ENCODE assay signal across 8 mouse cellular contexts in the genomic region with DNA sequence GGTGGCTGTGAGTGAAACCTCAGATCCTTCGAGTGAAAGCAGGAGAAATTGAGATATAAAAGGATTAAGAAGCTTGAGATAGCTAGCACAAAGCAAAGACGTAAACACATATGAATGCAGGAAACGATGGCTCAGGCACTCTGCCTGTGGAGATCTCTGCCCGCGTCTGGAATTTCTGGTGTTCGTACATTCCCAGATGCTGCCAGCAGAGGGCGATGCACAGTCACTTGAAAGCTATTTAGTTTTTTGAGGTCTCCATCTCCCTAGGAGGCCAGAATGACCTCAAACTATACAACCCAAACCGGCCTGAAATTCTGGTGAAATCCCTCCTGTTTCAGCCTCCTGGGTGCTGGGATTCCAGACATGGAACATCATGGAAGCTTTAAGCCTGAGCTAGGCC. TPM values are rescaled to one million over a fixed set of nuclear protein-coding genes. Genes with fewer than 3 reads are reported as not detected.
DNase-seq lines count a peak whose midpoint lies in the region; ATAC-seq lines count a peak whose summit lies in the region.

No protein-coding gene starts in this region.

- H3K4me3 ChIP-seq in liver, embryonic 12.5 days = no peak overlapping the region
- H3K4me3 ChIP-seq in intestine, embryonic 15.5 days (replicated peaks) = no peak overlapping the region

- WGBS in liver, embryonic 12.5 days (ENCODE audit: insufficient replicate concordance) = 3% methylated on average over 8 of the region's 8 CpGs
- WGBS in intestine, embryonic 15.5 days = 3% methylated on average over 8 of the region's 8 CpGs

- no peak overlapping the region for H3K27ac ChIP-seq in liver, embryonic 12.5 days
- H3K27ac ChIP-seq in intestine, embryonic 15.5 days = no peak overlapping the region

- no peak for ATAC-seq in liver, embryonic 12.5 days
- ATAC-seq in frontal cortex, adult (ENCODE audit: low TSS enrichment) = peak; percentile 80
- ATAC-seq in intestine, embryonic 15.5 days = peak; percentile 57; the same call in 1 of the 2 replicates

- peaks cover 47% of the 10 kb centered on the region for H3K27me3 ChIP-seq in liver, embryonic 12.5 days (replicated peaks)
- H3K27me3 ChIP-seq in intestine, embryonic 15.5 days (replicated peaks) = peaks cover 5% of the 10 kb centered on the region; the same call in 1 of the 2 replicates

- H3K9ac ChIP-seq in liver, embryonic 12.5 days = no peak overlapping the region
- no peak overlapping the region for H3K9ac ChIP-seq in intestine, embryonic 15.5 days

- peak; percentile 65 for DNase-seq in liver
- peak; percentile 39 for DNase-seq in c-Kit-positive CD71-positive TER-119-negative erythroid progenitor cells, embryonic 14.5 days (ENCODE audit: low read depth)
- peak; percentile 75 for DNase-seq in left cerebral cortex, postnatal 4 days
- peak; percentile 85 for DNase-seq in ovary, postnatal 14 days (ENCODE audit: low spot score)
- DNase-seq in thymus, postnatal 25 days = peak; percentile 64

- no peaks in the 10 kb centered on the region for H3K9me3 ChIP-seq in liver, embryonic 12.5 days (replicated peaks)
- H3K9me3 ChIP-seq in intestine, embryonic 15.5 days = no peaks in the 10 kb centered on the region

- intact Hi-C loops in left cerebral cortex, postnatal 4 days (cut with DNase I) = loop anchor here (5.0 kb wide), 1 partner anchor 113 kb away; no protein-coding TSS in a partner anchor

- no peaks in the 10 kb centered on the region for H3K36me3 ChIP-seq in liver, embryonic 12.5 days
- H3K36me3 ChIP-seq in intestine, embryonic 15.5 days = no peaks in the 10 kb centered on the region

- H3K4me2 ChIP-seq in liver, embryonic 12.5 days = no peak overlapping the region
- H3K4me2 ChIP-seq in intestine, embryonic 15.5 days (replicated peaks) = no peak overlapping the region

- no peaks in the 10 kb centered on the region for H3K4me1 ChIP-seq in liver, embryonic 12.5 days
- no peaks in the 10 kb centered on the region for H3K4me1 ChIP-seq in intestine, embryonic 15.5 days (replicated peaks)

RNA-seq across cellular contexts. Expression of gene Mesp1, which starts 5.5 kb away (rescaled TPM):
- 0.10 TPM in 1 of 2 replicates, not detected in the other for polyA plus RNA-seq in liver, embryonic 12.5 days (2016; fragmentation: Nextera tagmentation; extraction: Ambion mirVana)
- 0.13 and 0.21 TPM in 2 replicates for polyA plus RNA-seq in intestine, embryonic 15.5 days (2015; fragmentation: Nextera tagmentation; extraction: Ambion mirVana)
- under 1 TPM; 0.46 to 0.70 TPM for total RNA-seq in left cerebral cortex, postnatal 4 days (2021)

RNA-seq across cellular contexts. Expression of gene Mesp2, which starts 11.5 kb away (rescaled TPM):
- 0.06 TPM in 2 replicates for polyA plus RNA-seq in liver, embryonic 12.5 days (2016; fragmentation: Nextera tagmentation; extraction: Ambion mirVana)
- polyA plus RNA-seq in intestine, embryonic 15.5 days (2015; fragmentation: Nextera tagmentation; extraction: Ambion mirVana) = 1.3 and 2.0 TPM in 2 replicates
- total RNA-seq in left cerebral cortex, postnatal 4 days (2021) = 1 to 10 TPM; 1.2 to 1.9 TPM

RNA-seq across cellular contexts. Expression of gene Wdr93, which starts 56.1 kb away (rescaled TPM):
- 0.07 and 0.11 TPM in 2 replicates for polyA plus RNA-seq in liver, embryonic 12.5 days (2016; fragmentation: Nextera tagmentation; extraction: Ambion mirVana)
- 0.20 and 0.30 TPM in 2 replicates for polyA plus RNA-seq in intestine, embryonic 15.5 days (2015; fragmentation: Nextera tagmentation; extraction: Ambion mirVana)
- total RNA-seq in left cerebral cortex, postnatal 4 days (2021) = under 1 TPM in 1 of 2 experiments, not detected in 1; 0.30 TPM

RNA-seq across cellular contexts. Expression of gene Pex11a, which starts 56.1 kb away (rescaled TPM):
- 1.3 TPM in 2 replicates for polyA plus RNA-seq in liver, embryonic 12.5 days (2016; fragmentation: Nextera tagmentation; extraction: Ambion mirVana)
- polyA plus RNA-seq in intestine, embryonic 15.5 days (2015; fragmentation: Nextera tagmentation; extraction: Ambion mirVana) = 9.6 and 12.6 TPM in 2 replicates
- 10 to 100 TPM in 1 of 2 experiments, 1 to 10 TPM in 1; 9.4 to 10.0 TPM for total RNA-seq in left cerebral cortex, postnatal 4 days (2021)
